Mouse (Mus musculus) right cerebral cortex, postnatal 25 days (tissue): Measurements from ENCODE around the gene Anxa9.

Experiments used
- DNase-seq: peaks from one replicate; pipeline ENCODE4 v3.0.0; 2022

The Anxa9 gene

GRCm38 (mm10) chr3:95313476-95313875, 6.5 kb upstream of the Anxa9 start:
- DNase-seq: no peak

GRCm38 (mm10) chr3:95312623-95313022, 5.6 kb upstream of the Anxa9 start:
- no peak for DNase-seq

- DNase-seq: peak; percentile 28
Measured at GRCm38 (mm10) chr3:95310968-95311882, 4.2 kb upstream of the Anxa9 start.

GRCm38 (mm10) chr3:95310496-95310895, 3.5 kb upstream of the Anxa9 start:
- no peak for DNase-seq

- no peak for DNase-seq
Measured at GRCm38 (mm10) chr3:95306244-95306643, 732 bp downstream of the Anxa9 start.

- no peak for DNase-seq
Measured at GRCm38 (mm10) chr3:95301204-95301796, 5.7 kb downstream of the Anxa9 start.

GRCm38 (mm10) chr3:95298018-95298417, 9.0 kb downstream of the Anxa9 start:
- no peak for DNase-seq

- DNase-seq: no peak
Measured at GRCm38 (mm10) chr3:95296103-95296469, 10.9 kb downstream of the Anxa9 start.

- DNase-seq: no peak
Measured at GRCm38 (mm10) chr3:95295321-95296102, 11.5 kb downstream of the Anxa9 start.

- DNase-seq: no peak
Measured at GRCm38 (mm10) chr3:95294718-95295117, 12.3 kb downstream of the Anxa9 start.

- no peak for DNase-seq
Measured at GRCm38 (mm10) chr3:95294316-95294715, 12.7 kb downstream of the Anxa9 start.

- no peak for DNase-seq
Measured at GRCm38 (mm10) chr3:95293537-95293936, 13.4 kb downstream of the Anxa9 start.

- DNase-seq: no peak
Measured at GRCm38 (mm10) chr3:95292899-95293298, 14.1 kb downstream of the Anxa9 start.

GRCm38 (mm10) chr3:95291041-95291440, 15.9 kb downstream of the Anxa9 start:
- DNase-seq: no peak

- DNase-seq: no peak
Measured at GRCm38 (mm10) chr3:95290156-95290555, 16.8 kb downstream of the Anxa9 start.

GRCm38 (mm10) chr3:95289419-95289818, 17.6 kb downstream of the Anxa9 start:
- no peak for DNase-seq

GRCm38 (mm10) chr3:95287541-95287940, 19.4 kb downstream of the Anxa9 start:
- DNase-seq: no peak

GRCm38 (mm10) chr3:95286510-95286909, 20.5 kb downstream of the Anxa9 start:
- no peak for DNase-seq

GRCm38 (mm10) chr3:95286011-95286410, 21.0 kb downstream of the Anxa9 start:
- no peak for DNase-seq

- DNase-seq: no peak
Measured at GRCm38 (mm10) chr3:95285390-95285789, 21.6 kb downstream of the Anxa9 start.

GRCm38 (mm10) chr3:95284501-95285281, 22.3 kb downstream of the Anxa9 start:
- DNase-seq: no peak

- DNase-seq: no peak
Measured at GRCm38 (mm10) chr3:95284062-95284461, 22.9 kb downstream of the Anxa9 start.

- DNase-seq: no peak
Measured at GRCm38 (mm10) chr3:95283589-95283941, 23.4 kb downstream of the Anxa9 start.
